Mouse (Mus musculus) kidney, postnatal 36 days (tissue): ENCODE results near the gene Saxo1.

Experiments used
- DNase-seq, 2 experiments: peaks; one replicate each; pipeline ENCODE4 v3.0.0; 2021 to 2022; ENCODE audit warnings: mixed read lengths in 2 of 2

Saxo1 gene

GRCm38 (mm10) chr4:86558228-86558627, at the start of gene Saxo1:
Gene Saxo1, minus strand, starts transcription at chr4:86558328.
- DNase-seq, result no peak

GRCm38 (mm10) chr4:86591304-86591703, 33.2 kb upstream of the Saxo1 start:
- DNase-seq, result no peak

GRCm38 (mm10) chr4:86588236-86588635, 30.1 kb upstream of the Saxo1 start:
- peak in 1 of 2 experiments; percentile 17 for DNase-seq

- DNase-seq, result no peak
Measured at GRCm38 (mm10) chr4:86580591-86580990, 22.5 kb upstream of the Saxo1 start.

GRCm38 (mm10) chr4:86580056-86580455, 21.9 kb upstream of the Saxo1 start:
- no peak for DNase-seq

- no peak for DNase-seq
Measured at GRCm38 (mm10) chr4:86576630-86577225, 18.6 kb upstream of the Saxo1 start.

- peak in 1 of 2 experiments; percentile 29 for DNase-seq
Measured at GRCm38 (mm10) chr4:86576120-86576541, 18.0 kb upstream of the Saxo1 start.

- DNase-seq, result peak; percentile 97 to 99
Measured at GRCm38 (mm10) chr4:86575283-86575983, 17.3 kb upstream of the Saxo1 start, which contains the start of gene Rraga. Gene Rraga, plus strand, starts transcription at chr4:86575668.

- no peak for DNase-seq
Measured at GRCm38 (mm10) chr4:86574939-86575282, 16.8 kb upstream of the Saxo1 start.

GRCm38 (mm10) chr4:86561061-86561460, 2.9 kb upstream of the Saxo1 start:
- DNase-seq, result no peak

- DNase-seq, result no peak
Measured at GRCm38 (mm10) chr4:86559006-86559405, 878 bp upstream of the Saxo1 start.

GRCm38 (mm10) chr4:86557371-86557770, 757 bp downstream of the Saxo1 start:
- DNase-seq, result no peak

- DNase-seq, result peak; percentile 13 to 26
Measured at GRCm38 (mm10) chr4:86555035-86555707, 3.0 kb downstream of the Saxo1 start.

GRCm38 (mm10) chr4:86548332-86548731, 9.8 kb downstream of the Saxo1 start:
- DNase-seq, result no peak

GRCm38 (mm10) chr4:86545615-86546014, 12.5 kb downstream of the Saxo1 start:
- DNase-seq, result no peak

- no peak for DNase-seq
Measured at GRCm38 (mm10) chr4:86543999-86544398, 14.1 kb downstream of the Saxo1 start.

- DNase-seq, result no peak
Measured at GRCm38 (mm10) chr4:86541573-86541972, 16.6 kb downstream of the Saxo1 start.

GRCm38 (mm10) chr4:86538936-86539335, 19.2 kb downstream of the Saxo1 start:
- DNase-seq, result no peak

GRCm38 (mm10) chr4:86537972-86538371, 20.2 kb downstream of the Saxo1 start:
- peak; percentile 21 to 73 for DNase-seq

- DNase-seq, result no peak
Measured at GRCm38 (mm10) chr4:86534091-86534481, 24.0 kb downstream of the Saxo1 start.

GRCm38 (mm10) chr4:86533406-86534090, 24.6 kb downstream of the Saxo1 start:
- no peak for DNase-seq

- DNase-seq, result no peak
Measured at GRCm38 (mm10) chr4:86529161-86529560, 29.0 kb downstream of the Saxo1 start.
